ENCODE assay signal across 10 mouse cellular contexts in the genomic region with DNA sequence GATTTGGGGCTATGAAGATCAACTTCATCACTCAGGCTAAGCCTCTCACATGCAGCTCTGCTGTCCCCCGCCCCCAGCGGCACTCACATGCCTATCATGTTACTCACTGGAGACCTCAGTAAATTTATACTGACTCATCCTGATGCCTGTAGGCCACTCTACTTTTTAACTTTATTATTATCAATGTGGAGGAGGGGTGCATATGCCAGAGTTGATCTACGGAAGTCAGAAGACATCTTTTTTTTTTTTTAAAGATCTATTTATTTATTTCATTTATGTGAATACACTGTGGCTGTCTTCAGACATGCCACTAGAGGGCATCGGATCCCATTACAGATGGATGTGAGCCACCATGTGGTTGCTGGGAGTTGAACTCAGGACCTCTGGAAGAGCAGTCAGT. TPM values are rescaled to one million over a fixed set of nuclear protein-coding genes. Genes with fewer than 3 reads are reported as not detected.
DNase-seq lines count a peak whose midpoint lies in the region.
"Had no signal": no experiment of that assay in that cellular context is flagged by ENCODE, and none has a peak within 500 bp of the region (broad histone marks: within the 10 kb centered on the region; RNA-seq: fewer than 3 reads in every experiment).

No protein-coding gene starts in this region.

- intact Hi-C loops in heart, postnatal 14 days (cut with DNase I), result loop anchor here (10.0 kb wide), 1 partner anchor 741 kb away; no protein-coding TSS in a partner anchor
- intact Hi-C loops in heart, postnatal 25 days (cut with DNase I), result loop anchor here (10.0 kb wide), 1 partner anchor 741 kb away; no protein-coding TSS in a partner anchor

- DNase-seq in heart, adult 11 months, result peak; percentile 87
- DNase-seq in heart, postnatal 14 days, result no peak
- DNase-seq in lung, postnatal 36 days, result peak; percentile 15
- no peak for DNase-seq in lung, postnatal 10 days
- DNase-seq in NIH3T3 (ENCODE audit: low read depth), result peak; percentile 90
- peak; percentile 54 for DNase-seq in splenic B cell, adult 2 months (ENCODE audit: low read depth, low spot score)
- DNase-seq in layer of hippocampus, adult 8-10 months (ENCODE audit: low spot score in 2 of 2), result no peak
- DNase-seq in heart, postnatal 25 days (ENCODE audit: low spot score), result no peak
- DNase-seq: cerebellum, adult 11-12 months; kidney, adult 8-10 months had no signal

- no peaks in the 10 kb centered on the region for H3K36me3 ChIP-seq in splenic B cell, adult 2 months (ENCODE audit: control insufficient read depth, insufficient read depth, low read length, poor library complexity, severe bottlenecking)

- no peaks in the 10 kb centered on the region for H3K27me3 ChIP-seq in splenic B cell, adult 2 months (ENCODE audit: control insufficient read depth, insufficient read depth, low read length, poor library complexity, severe bottlenecking)

RNA-seq across cellular contexts. Expression of a gene that starts 6.3 kb away (rescaled TPM):
- total RNA-seq in heart, postnatal 14 days (2021), result 10 to 100 TPM; 10.2 to 11.6 TPM
- total RNA-seq in layer of hippocampus, adult 8-10 months (2022), result 10 to 100 TPM; 57.8 to 76.0 (median 69.8) TPM
- 10 to 100 TPM; 12.1 to 13.5 TPM for total RNA-seq in heart, postnatal 25 days (2021)

RNA-seq across cellular contexts. Expression of a gene that starts 16.4 kb away (rescaled TPM):
- 1 to 10 TPM; 5.5 to 9.2 TPM for total RNA-seq in heart, postnatal 14 days (2021)
- 10 to 100 TPM in 2 of 4 experiments, 1 to 10 TPM in 2; 8.8 to 14.8 (median 10.3) TPM for total RNA-seq in layer of hippocampus, adult 8-10 months (2022)
- total RNA-seq in heart, postnatal 25 days (2021), result 1 to 10 TPM; 5.4 to 5.8 TPM

RNA-seq across cellular contexts. Expression of a gene that starts 16.7 kb away (rescaled TPM):
- 100 to 1,000 TPM; 150 to 168 TPM for total RNA-seq in heart, postnatal 14 days (2021)
- total RNA-seq in layer of hippocampus, adult 8-10 months (2022), result 10 to 100 TPM; 39.0 to 59.9 (median 56.6) TPM
- total RNA-seq in heart, postnatal 25 days (2021), result 100 to 1,000 TPM; 147 to 169 TPM

RNA-seq across cellular contexts. Expression of a gene that starts 24.8 kb away (rescaled TPM):
- total RNA-seq in heart, postnatal 14 days (2021), result 100 to 1,000 TPM; 108 to 120 TPM
- 100 to 1,000 TPM in 2 of 4 experiments, 10 to 100 TPM in 2; 93.7 to 125 (median 110) TPM for total RNA-seq in layer of hippocampus, adult 8-10 months (2022)
- total RNA-seq in heart, postnatal 25 days (2021), result 100 to 1,000 TPM; 114 to 121 TPM

RNA-seq across cellular contexts. Expression of a gene that starts 41.8 kb away (rescaled TPM):
- total RNA-seq in heart, postnatal 14 days (2021), result 1 to 10 TPM; 2.9 to 3.8 TPM
- 1 to 10 TPM; 4.1 to 5.6 (median 4.8) TPM for total RNA-seq in layer of hippocampus, adult 8-10 months (2022)
- total RNA-seq in heart, postnatal 25 days (2021), result 1 to 10 TPM; 1.5 to 1.6 TPM

Comparison
In these comparisons a context has a peak if more than half of its experiments do, and no peak if none do; other contexts are left out.
1. DNase-seq: peak in heart, adult 11 months (single experiment), lung, postnatal 36 days (single experiment), NIH3T3 (single experiment) and splenic B cell, adult 2 months (single experiment); none in heart, postnatal 14 days (0 of 2), lung, postnatal 10 days (single experiment), layer of hippocampus, adult 8-10 months (0 of 2) and heart, postnatal 25 days (single experiment).
2. RNA of a gene that starts 6.3 kb away (total RNA-seq): 57.8 to 76.0 TPM in layer of hippocampus, adult 8-10 months; 12.1 to 13.5 TPM in heart, postnatal 25 days and 10.2 to 11.6 TPM in heart, postnatal 14 days; every median in the first group is over 4 times any median in the second.